Mouse (Mus musculus) heart, embryonic 11.5 days (tissue): ENCODE measurements around the gene Mdc1. TPM values are rescaled to one million over a fixed set of nuclear protein-coding genes. Genes with fewer than 3 reads are reported as not detected.

Experiments
- ATAC-seq: fragments of 200-750 bp; cut with Nextera tagmentation; replicated peaks from 2 replicates; pipeline ENCODE4 v1.8.0; 2017; ENCODE audit warnings: moderate library complexity; ENCODE audit not compliant: insufficient number of reproducible peaks, low FRiP score, low TSS enrichment
- H3K27ac ChIP-seq: fragments of 300-500 bp; sonication (generic); 2 replicates; pipeline ENCODE4 v1.5.1; 2014; ENCODE audit warnings: mild to moderate bottlenecking, low read depth, low read length
- H3K27me3 ChIP-seq: fragments of 300-500 bp; sonication (generic); 2 replicates; pipeline ENCODE4 v1.6.1; 2014; ENCODE audit warnings: mild to moderate bottlenecking, low read length, mixed read lengths; ENCODE audit not compliant: control insufficient read depth, insufficient read depth
- H3K36me3 ChIP-seq: fragments of 300-500 bp; sonication (generic); 2 replicates; pipeline ENCODE4 v1.6.1; 2014; ENCODE audit warnings: mild to moderate bottlenecking, low read length, moderate library complexity, mixed read lengths; ENCODE audit not compliant: control insufficient read depth, insufficient read depth
- H3K4me1 ChIP-seq: fragments of 300-500 bp; sonication (generic); 2 replicates; pipeline ENCODE4 v1.6.1; 2014; ENCODE audit warnings: low read length; ENCODE audit not compliant: control insufficient read depth, insufficient read depth
- H3K4me2 ChIP-seq: fragments of 300-500 bp; sonication (generic); 2 replicates; pipeline ENCODE4 v1.6.1; 2014; ENCODE audit warnings: mild to moderate bottlenecking, moderate library complexity
- H3K4me3 ChIP-seq: fragments of 300-500 bp; sonication (generic); 2 replicates; pipeline ENCODE4 v1.5.1; 2014; ENCODE audit warnings: low read depth, low read length
- H3K9ac ChIP-seq: fragments of 300-500 bp; sonication (generic); 2 replicates; pipeline ENCODE4 v1.6.1; 2014; ENCODE audit warnings: mild to moderate bottlenecking, low read depth, low read length, moderate library complexity
- H3K9me3 ChIP-seq: fragments of 300-500 bp; sonication (generic); replicated peaks from 2 replicates; pipeline ENCODE4 v1.6.1; 2016; ENCODE audit warnings: low read length; ENCODE audit not compliant: control insufficient read depth
- WGBS: fragments of 180-500 bp; shearing (Covaris S2); extraction: QIAGEN DNeasy Blood & Tissue Kit; methylation state at CpG from one replicate; pipeline ENCODE4 v1.1.7; 2014; ENCODE audit not compliant: insufficient replicate concordance; 5-methylcytosine and 5-hydroxymethylcytosine counted together
- polyA plus RNA-seq: library from polyadenylated mRNA; unstranded; fragments of >200 nt; fragmentation: Nextera tagmentation; extraction: Ambion mirVana; gene quantifications from 2 replicates; pipeline ENCODE4 v1.2.1, GENCODE M21; 2014

The Mdc1 gene
- polyA plus RNA-seq, 1 experiment from 2014 or later, result 19.0 TPM

DNA sequence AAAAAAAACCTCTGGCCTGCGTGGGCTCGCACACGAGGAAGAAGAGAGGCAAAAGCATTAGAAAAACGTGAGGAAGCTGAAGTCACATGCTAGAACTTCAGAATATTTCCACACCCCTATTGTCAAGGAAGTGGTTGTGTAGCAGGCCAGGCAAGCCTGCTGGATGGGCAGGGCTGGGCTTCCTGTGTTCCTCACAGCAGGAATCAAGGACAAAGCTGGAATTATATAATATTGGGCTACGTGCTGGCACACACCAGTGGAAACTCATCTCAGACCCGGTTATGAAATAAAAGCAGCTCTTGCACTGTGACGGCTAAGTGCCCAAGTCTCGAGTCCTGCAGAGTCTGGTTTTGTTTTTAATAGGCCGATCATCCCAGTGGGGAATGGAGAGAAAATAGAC is 33.2 kb upstream of the Mdc1 start:
- no peak for ATAC-seq
- no peak overlapping the region for H3K9ac ChIP-seq
- H3K4me3 ChIP-seq, result no peak overlapping the region
- no peaks in the 10 kb centered on the region for H3K27me3 ChIP-seq
- no peaks in the 10 kb centered on the region for H3K36me3 ChIP-seq
- H3K4me2 ChIP-seq, result no peak overlapping the region
- 69% methylated on average over 9 of the region's 9 CpGs for WGBS
- no peak overlapping the region for H3K27ac ChIP-seq
- peaks cover 5% of the 10 kb centered on the region; the same call in 1 of the 2 replicates for H3K4me1 ChIP-seq
- no peaks in the 10 kb centered on the region for H3K9me3 ChIP-seq

DNA sequence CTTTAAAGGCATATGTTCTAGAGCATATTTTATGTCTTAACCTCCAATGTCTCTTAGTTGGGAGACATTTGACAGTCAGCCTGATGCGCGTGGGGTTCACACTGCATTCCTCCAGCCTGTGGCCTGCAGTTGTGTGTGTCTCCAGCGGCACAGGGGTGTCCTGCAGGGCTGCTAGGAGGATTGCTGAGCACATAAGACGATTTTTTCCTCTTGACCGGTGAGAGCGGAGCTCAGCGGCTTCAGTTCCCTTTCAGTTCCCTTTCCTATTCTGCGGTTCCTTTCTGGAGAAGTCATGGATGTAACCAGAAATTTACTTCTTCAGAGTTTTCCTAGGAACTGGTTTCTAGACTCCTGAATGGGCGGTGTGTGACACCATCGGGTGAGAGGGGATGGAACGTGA is 31.9 kb upstream of the Mdc1 start:
- no peak for ATAC-seq
- no peak overlapping the region for H3K27ac ChIP-seq
- H3K27me3 ChIP-seq, result no peaks in the 10 kb centered on the region
- peaks cover 13% of the 10 kb centered on the region for H3K4me1 ChIP-seq
- H3K9ac ChIP-seq, result no peak overlapping the region
- 81% methylated on average over 11 of the region's 11 CpGs for WGBS
- no peaks in the 10 kb centered on the region for H3K36me3 ChIP-seq
- H3K4me3 ChIP-seq, result no peak overlapping the region
- no peaks in the 10 kb centered on the region for H3K9me3 ChIP-seq
- no peak overlapping the region for H3K4me2 ChIP-seq

DNA sequence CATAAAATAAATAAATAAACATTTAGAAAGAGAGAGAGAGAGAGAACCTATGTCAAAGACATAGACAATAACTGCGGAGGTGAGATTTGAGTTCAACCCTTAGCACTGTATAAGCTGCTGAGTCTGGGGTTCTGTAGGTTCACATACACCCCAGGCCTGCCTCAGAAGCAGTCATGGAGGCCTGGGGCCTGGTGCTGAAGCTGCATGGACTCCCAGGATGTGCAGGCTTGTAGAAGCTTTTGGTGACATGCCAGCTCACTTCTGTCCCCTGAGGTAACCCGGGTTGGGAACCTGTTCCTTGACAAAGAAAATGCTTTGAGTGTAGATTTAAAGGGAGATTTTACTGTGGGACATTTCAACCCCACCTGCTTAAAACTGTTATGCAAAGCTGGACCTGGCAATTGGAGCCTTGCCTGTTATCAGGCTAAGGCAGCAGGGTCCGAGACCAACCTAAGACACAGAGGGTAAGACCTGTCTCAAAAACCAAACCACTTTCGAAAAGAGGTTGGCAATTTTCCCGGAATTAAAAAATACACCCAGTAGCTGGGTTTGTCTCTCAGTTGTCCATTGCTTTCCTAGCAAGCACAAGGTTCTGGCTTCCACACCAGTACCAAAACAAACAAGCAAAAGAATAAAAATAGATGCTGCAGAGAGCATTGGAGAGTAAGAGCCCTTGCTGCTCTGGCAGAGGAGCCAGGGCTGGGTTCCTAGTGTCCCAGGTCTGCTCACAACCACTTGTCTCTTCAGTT is 30.2 kb upstream of the Mdc1 start:
- H3K36me3 ChIP-seq, result no peaks in the 10 kb centered on the region
- H3K4me1 ChIP-seq, result peaks cover 29% of the 10 kb centered on the region
- no peak overlapping the region for H3K27ac ChIP-seq
- no peak overlapping the region for H3K4me3 ChIP-seq
- H3K27me3 ChIP-seq, result no peaks in the 10 kb centered on the region
- no peak for ATAC-seq
- WGBS, result 72% methylated on average over 5 of the region's 5 CpGs
- H3K9me3 ChIP-seq, result no peaks in the 10 kb centered on the region
- no peak overlapping the region for H3K9ac ChIP-seq
- H3K4me2 ChIP-seq, result no peak overlapping the region

DNA sequence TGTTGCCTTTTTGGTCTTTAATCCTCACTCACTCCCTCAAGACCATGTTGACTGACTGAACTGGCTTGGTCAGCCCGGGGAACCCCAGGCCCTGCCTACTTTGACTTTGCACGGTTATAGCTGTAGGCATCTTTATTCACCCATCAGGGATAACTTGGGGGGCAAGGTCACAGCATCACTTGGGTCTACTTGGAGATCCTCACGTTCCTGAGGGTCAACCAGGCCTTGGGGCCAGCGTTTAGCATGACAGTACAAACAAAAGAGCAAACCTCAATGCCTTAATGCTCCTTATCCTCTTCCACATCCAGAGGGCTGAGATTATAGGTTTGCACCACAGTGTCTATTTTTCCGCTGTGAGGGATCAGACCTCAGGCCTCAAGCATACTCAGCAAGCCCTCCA is 29.0 kb upstream of the Mdc1 start:
- Histone ChIP-seq H3K4me3 (no peak overlapping the region), H3K9me3 (no peaks in the 10 kb centered on the region), H3K4me1 (peaks cover 38% of the 10 kb centered on the region), H3K27me3 (no peaks in the 10 kb centered on the region), H3K4me2 (no peak overlapping the region), H3K27ac (peak overlapping the region; percentile 87), H3K9ac (no peak overlapping the region), H3K36me3 (no peaks in the 10 kb centered on the region)
- 78% methylated on average over 5 of the region's 5 CpGs for WGBS
- ATAC-seq, result no peak

DNA sequence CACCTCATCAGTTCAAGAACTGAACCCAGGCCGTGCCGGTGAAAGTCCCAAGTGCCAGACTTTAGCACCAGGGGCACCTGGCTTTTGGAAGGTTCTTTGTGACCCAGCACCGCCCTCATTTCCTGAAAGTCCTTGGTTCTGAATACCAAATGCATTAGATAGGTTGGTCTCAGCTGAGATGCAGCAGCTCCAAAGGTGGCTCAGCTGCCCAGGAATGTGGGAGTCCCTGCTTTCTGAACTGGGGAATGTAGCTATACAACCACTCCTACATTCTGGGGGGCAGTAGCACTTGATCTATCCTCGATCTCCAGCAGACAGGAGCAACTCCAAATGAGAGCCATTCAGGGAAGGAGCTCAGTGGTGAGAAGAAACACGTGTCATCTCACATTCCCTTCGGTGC is 28.6 kb upstream of the Mdc1 start:
- peaks cover 38% of the 10 kb centered on the region for H3K4me1 ChIP-seq
- 0 out of 2 replicates have a peak overlapping the region, but pooled peaks have one; percentile 18 for H3K9ac ChIP-seq
- H3K4me2 ChIP-seq, result no peak overlapping the region

DNA sequence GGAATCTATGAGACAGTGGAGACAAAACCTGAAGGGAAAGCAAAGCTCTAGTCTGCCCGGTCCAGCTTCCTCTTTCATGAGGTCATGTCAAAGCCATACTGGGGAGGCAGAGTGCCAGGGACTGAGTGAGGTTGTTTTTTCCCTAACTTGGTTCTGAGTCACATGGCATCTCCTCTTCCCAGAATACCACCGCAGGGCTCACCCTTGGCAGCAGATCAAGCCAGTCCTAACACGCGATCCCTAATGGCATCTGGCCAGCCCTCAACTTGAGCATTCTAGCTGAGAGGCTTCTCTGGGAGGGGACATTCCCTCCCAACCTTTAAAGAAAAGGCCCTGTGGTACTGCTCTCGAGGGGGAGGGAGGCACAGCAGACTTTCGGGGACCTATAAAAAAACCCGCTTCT is 28.1 kb upstream of the Mdc1 start:
- Histone ChIP-seq H3K36me3 (no peaks in the 10 kb centered on the region), H3K4me2 (no peak overlapping the region), H3K9ac (0 out of 2 replicates have a peak overlapping the region, but pooled peaks have one; percentile 18), H3K27ac (peak overlapping the region; percentile 87), H3K9me3 (no peaks in the 10 kb centered on the region), H3K4me3 (no peak overlapping the region), H3K27me3 (no peaks in the 10 kb centered on the region), H3K4me1 (peaks cover 38% of the 10 kb centered on the region)
- 43% methylated on average over 7 of the region's 7 CpGs for WGBS
- ATAC-seq, result peak; percentile 72

More for the DNA sequence above, 28.6 kb upstream of the Mdc1 start:
- H3K9me3 ChIP-seq, result no peaks in the 10 kb centered on the region
- 65% methylated on average over 6 of the region's 6 CpGs for WGBS
- 0 out of 2 replicates have a peak, but pooled peaks have one; percentile 16 for ATAC-seq
- no peaks in the 10 kb centered on the region for H3K36me3 ChIP-seq
- H3K4me3 ChIP-seq, result no peak overlapping the region
- H3K27me3 ChIP-seq, result no peaks in the 10 kb centered on the region
- peak overlapping the region; percentile 87 for H3K27ac ChIP-seq

DNA sequence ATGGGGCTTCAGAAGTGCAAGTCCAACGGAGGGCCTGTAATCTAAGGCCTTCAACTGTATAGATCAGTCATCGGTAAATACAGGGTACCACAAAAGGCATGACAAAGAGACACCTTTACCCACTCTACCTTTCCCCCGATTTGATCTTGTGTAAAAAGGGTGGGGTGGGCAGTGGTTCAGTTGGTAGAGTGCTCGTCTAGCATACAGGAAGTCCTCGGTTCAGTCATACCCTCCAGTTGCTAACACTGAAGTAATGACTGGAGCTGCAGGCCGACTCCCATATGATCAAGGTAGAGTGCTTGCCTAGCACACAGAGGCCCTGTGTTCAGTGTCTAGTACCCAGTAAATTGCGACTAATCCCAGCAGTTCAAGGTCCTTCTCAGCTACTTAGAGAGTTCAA is 27.7 kb upstream of the Mdc1 start:
- Histone ChIP-seq H3K27ac (peak overlapping the region; percentile 87), H3K4me1 (peaks cover 38% of the 10 kb centered on the region), H3K4me2 (no peak overlapping the region), H3K9me3 (no peaks in the 10 kb centered on the region), H3K27me3 (no peaks in the 10 kb centered on the region), H3K4me3 (no peak overlapping the region), H3K9ac (0 out of 2 replicates have a peak overlapping the region, but pooled peaks have one; percentile 12), H3K36me3 (no peaks in the 10 kb centered on the region)
- ATAC-seq, result 0 out of 2 replicates have a peak, but pooled peaks have one; percentile 20
- WGBS, result 79% methylated on average over 7 of the region's 7 CpGs

DNA sequence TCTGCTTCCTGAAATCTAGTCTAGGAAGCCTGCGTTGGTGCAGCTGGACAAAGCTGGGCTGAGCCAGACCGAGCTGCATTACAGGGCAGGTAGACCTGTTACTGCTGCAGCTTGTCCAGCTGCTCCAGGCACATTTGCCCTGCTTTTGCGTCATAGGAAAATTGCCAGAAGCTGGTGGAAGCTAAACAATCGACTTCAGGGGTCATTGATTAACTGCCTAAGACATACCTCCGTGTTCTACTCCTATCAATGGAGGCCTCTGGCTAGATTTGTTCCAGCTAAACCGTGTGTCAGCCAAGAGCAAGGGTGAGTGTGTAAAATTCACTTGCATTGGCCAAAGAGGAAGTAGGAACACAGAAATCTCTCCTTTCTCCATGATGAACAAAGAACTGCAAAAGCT is 26.6 kb upstream of the Mdc1 start:
- H3K4me1 ChIP-seq, result peaks cover 38% of the 10 kb centered on the region
- no peak overlapping the region for H3K4me3 ChIP-seq
- peak overlapping the region; percentile 58; the same call in 1 of the 2 replicates for H3K27ac ChIP-seq
- WGBS, result 62% methylated on average over 6 of the region's 6 CpGs
- no peak overlapping the region for H3K4me2 ChIP-seq
- no peaks in the 10 kb centered on the region for H3K36me3 ChIP-seq
- H3K9ac ChIP-seq, result no peak overlapping the region
- no peak for ATAC-seq
- H3K27me3 ChIP-seq, result no peaks in the 10 kb centered on the region
- no peaks in the 10 kb centered on the region for H3K9me3 ChIP-seq

DNA sequence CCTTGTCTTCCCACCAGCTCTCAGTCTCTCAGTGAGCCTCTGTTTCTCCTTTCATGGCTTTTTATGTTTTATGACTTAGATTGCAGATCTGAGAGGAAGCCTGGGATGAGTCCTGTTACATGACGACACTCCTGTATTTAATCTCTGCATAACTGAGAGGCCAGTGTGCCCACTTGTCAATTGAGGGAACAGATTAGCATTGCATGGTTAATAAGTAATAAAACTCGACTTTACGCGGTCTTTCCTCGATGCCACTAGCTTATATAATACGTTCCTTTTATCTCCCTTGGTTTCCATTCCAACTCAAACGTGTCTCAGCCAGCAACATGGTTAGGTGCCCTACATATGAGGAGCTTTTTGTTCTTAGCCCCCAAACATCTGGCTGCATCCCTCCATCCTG is 25.5 kb upstream of the Mdc1 start:
- 61% methylated on average over 7 of the region's 7 CpGs for WGBS
- no peak overlapping the region for H3K4me3 ChIP-seq
- peaks cover 38% of the 10 kb centered on the region for H3K4me1 ChIP-seq

More for the DNA sequence above, 25.5 kb upstream of the Mdc1 start:
- H3K27me3 ChIP-seq, result 0 out of 2 replicates have a peak, but pooled peaks cover 2% of the 10 kb centered on the region
- H3K9me3 ChIP-seq, result no peaks in the 10 kb centered on the region
- H3K36me3 ChIP-seq, result no peaks in the 10 kb centered on the region
- ATAC-seq, result no peak
- H3K27ac ChIP-seq, result peak overlapping the region; percentile 50; the same call in 1 of the 2 replicates
- no peak overlapping the region for H3K9ac ChIP-seq
- H3K4me2 ChIP-seq, result no peak overlapping the region; the same call in 1 of the 2 replicates
